Mouse (Mus musculus) embryonic fibroblast, embryonic 13.5 days (primary cell): Measurements from ENCODE around the gene Hspg2. TPM values are rescaled to one million over a fixed set of nuclear protein-coding genes. Genes with fewer than 3 reads are reported as not detected.
A peak's percentile ranks its signal among the peaks of the same experiment; 100 is the strongest.

ENCODE experiments used
- H3K27ac ChIP-seq: 2 replicates; pipeline ENCODE4 v1.5.1; 2012; ENCODE audit warnings: low read length, control low read depth, inconsistent platforms; ENCODE audit not compliant: insufficient read depth
- H3K4me1 ChIP-seq: 2 replicates; pipeline ENCODE4 v1.6.1; 2011; ENCODE audit warnings: low read length; ENCODE audit not compliant: control insufficient read depth, insufficient read depth
- H3K4me3 ChIP-seq: 2 replicates; pipeline ENCODE4 v1.5.1; 2011; ENCODE audit warnings: mild to moderate bottlenecking, control low read depth, low read length; ENCODE audit not compliant: insufficient read depth
- CTCF ChIP-seq: IDR thresholded peaks from 2 replicates; pipeline ENCODE4 v1.5.1; 2011; ENCODE audit warnings: mild to moderate bottlenecking, control low read depth, low read length, moderate library complexity, borderline replicate concordance; ENCODE audit not compliant: insufficient read depth
- POLR2A ChIP-seq: IDR thresholded peaks from 2 replicates; pipeline ENCODE4 v1.6.1; 2011; ENCODE audit warnings: low read depth, mild to moderate bottlenecking, control low read depth, low read length, moderate library complexity
- polyA plus RNA-seq: library from polyadenylated mRNA; stranded (reverse); fragments of >200 nt; gene quantifications from 2 replicates; pipeline ENCODE4 v1.2.4, GENCODE M21; 2011; ENCODE audit warnings: low read depth; ENCODE audit not compliant: missing spikeins, insufficient read length

Gene Hspg2
- polyA plus RNA-seq, 1 experiment = 271 TPM

DNA sequence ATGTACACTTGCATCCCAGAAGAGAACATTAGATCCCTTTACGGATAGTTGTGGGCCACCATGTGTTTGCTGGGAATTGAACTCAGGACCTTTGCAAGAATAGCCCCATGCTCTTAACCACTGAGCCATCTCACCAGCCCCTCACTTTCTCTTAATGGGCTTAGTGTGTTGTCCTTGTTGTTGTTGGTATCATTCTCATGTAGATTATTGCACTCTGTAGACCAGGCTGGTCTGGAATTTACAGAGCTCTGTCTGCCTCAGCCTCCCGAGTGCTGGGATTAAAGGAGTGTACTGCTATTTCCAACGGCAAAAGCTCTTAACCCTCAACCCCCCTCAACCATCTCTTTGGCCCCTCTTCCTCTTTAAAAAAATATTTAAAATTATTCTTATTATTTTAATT is 121.0 kb downstream of the Hspg2 start:
- no peak overlapping the region for H3K4me3 ChIP-seq
- TF ChIP-seq CTCF (no peak), POLR2A (no peak)

DNA sequence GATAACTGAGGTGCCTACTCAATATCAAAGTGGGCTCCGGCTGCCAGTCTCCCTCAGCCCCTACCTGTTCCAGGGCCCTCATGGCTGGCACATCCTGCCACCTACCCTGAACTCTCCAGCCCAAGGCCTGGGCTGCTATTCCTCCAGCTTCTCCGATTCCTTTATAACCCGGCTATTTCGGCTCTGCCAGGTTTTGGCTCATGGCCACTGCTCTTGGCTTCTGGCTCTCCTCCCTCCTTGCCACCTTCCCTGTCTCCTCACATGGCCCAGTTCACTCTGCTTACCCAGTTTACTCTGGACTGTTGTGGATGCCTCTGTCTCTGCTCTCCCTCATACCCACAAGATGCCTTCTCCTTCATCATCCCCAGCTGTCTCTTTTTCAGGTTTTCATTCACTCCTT is 122.4 kb downstream of the Hspg2 start:
- 0 out of 2 replicates have a peak, but pooled peaks cover 2% of the 10 kb centered on the region for H3K4me1 ChIP-seq
- H3K27ac ChIP-seq = no peak overlapping the region
- TF ChIP-seq POLR2A (no peak), CTCF (no peak)
- H3K4me3 ChIP-seq = no peak overlapping the region

More for the DNA sequence above, 121.0 kb downstream of the Hspg2 start:
- Histone ChIP-seq H3K4me1 (no peaks in the 10 kb centered on the region), H3K27ac (no peak overlapping the region)

DNA sequence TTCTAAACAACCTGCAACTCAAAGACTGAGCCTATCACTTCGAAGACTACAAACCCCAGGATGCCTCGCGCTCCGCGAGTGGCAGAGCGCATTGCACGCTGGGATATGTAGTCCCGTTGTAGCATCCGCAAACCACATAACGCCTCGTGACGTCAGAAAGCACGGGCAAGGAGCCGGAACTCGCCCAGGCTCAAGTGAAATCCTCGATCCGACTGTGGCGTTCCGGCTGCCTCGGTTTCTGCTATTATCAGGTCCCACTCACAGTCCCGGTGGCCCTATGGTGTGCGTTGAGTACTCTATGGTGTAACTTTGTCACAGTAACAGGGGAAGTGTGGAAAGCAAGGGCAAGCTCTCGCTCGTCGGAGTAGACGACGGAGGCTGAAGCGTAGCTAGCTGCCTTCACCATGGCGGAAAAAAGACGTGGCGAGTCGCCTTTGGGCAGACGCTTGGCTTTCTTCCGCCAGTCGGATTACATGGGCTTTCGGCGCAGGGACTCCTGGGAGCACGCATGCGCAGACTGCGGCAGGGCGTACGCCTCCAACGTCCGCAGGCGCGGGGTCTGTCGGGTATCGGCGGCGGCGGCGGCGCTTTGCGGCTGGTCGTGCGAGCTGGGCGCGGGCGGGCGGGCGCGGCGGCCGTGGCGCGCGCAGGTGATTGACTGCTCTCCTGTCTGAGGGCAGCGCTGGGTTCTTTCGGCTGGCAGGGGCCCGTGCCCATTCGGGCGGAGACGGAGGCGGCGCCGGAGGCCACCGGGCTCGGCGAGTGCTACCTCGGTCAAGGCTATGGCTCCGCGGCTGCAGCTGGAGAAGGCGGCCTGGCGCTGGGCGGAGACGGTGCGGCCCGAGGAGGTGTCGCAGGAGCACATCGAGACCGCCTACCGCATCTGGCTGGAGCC is 125.3 kb downstream of the Hspg2 start, which contains the start of gene Usp48:
Gene Usp48, plus strand, starts transcription at position 155 of the 895 bp plus-strand sequence.
- Histone ChIP-seq H3K27ac (peak within 1 kb of the TSS; percentile 97), H3K4me1 (0 out of 2 replicates have a peak, but pooled peaks cover 2% of the 10 kb centered on the region), H3K4me3 (peak within 1 kb of the TSS; percentile 89)
- TF ChIP-seq POLR2A (peak; percentile 85), CTCF (no peak)

DNA sequence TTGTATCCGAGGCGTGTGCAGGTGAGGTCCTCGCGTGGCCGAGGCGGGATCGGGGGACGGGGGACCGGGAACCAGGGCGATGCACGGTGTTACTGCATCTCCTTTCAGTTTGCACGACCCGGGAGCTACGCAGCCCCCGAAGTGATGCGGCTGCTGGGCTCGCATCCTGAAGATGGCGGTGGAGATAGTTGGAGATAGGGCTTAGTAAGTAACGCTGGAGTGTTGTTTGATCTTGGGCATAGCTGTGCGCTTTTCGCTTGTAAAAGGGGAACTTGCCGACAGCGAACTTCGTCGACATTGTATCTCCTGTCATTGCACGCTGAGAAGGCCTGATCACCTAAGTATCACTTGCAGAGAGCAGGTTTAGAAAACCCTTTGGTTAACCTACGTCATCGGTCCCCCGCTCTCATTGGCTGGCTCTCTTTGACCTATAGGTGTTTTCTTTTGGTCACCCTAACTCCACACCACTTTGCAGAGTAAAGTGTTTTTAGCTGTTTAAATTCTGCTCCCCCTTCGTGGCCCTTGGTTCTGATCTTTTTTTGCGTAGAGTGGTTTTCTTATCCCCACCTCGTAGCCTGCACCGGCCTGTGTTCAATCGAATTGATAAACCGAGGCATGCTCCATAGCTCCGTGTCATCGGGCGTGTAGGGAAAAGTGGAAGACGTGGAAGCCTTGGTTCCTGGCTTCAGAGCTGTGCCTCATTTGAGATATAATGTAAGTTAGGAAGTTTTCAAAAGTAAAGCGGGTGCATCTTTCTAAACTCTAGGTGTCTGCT is 126.1 kb downstream of the Hspg2 start:
- peak overlapping the region; percentile 49 for H3K27ac ChIP-seq
- H3K4me1 ChIP-seq = 0 out of 2 replicates have a peak, but pooled peaks cover 2% of the 10 kb centered on the region
- no peak for TF ChIP-seq CTCF
- peak; percentile 45 for TF ChIP-seq POLR2A
- H3K4me3 ChIP-seq = peak overlapping the region; percentile 89

DNA sequence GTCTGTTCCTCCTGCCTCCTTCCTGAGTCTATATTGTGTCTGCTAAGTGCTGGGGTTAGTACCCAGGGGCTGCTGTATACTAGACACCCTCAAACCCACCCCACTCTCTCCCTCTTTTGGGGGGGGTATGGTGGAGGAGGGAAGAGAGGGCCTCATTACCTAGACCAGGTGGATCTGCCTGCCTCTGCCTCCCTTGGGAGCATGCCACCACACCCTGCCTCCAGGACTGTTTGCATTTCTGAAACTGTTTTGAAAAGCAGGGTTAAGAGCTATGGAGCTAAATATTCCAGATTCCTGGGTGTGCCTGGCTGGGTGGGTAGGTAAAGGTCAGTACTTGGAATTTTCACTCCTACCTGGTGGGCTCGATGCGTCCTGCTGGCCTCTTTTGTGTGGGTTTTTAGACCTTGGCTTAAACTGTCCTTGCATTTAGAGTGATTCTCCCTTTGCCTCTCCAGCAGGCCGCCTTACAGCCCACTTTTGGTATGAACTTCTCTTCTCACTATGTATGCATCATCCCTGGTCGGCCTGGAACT is 128.6 kb downstream of the Hspg2 start:
- TF ChIP-seq POLR2A (no peak), CTCF (no peak)

DNA sequence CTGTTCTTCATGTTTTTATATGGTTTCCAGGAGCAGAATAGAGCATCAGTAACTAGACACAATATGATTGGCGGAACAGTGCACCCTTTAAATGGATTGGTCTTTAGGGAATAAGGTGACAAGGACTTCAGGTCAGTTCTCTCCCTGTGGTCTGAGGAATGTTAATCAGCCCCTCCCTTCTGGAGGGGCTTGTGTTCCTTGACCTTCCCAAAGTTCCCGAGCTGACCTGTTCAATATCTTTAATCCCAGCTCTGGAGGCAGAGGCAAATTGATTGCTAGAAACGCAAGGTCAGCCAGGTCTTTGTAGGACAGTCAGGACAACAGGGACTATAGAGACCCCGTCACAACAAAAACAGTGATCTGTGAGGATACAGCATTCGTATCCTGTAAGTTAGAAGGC is 130.0 kb downstream of the Hspg2 start:
- H3K4me1 ChIP-seq = 0 out of 2 replicates have a peak, but pooled peaks cover 2% of the 10 kb centered on the region
- TF ChIP-seq POLR2A (no peak), CTCF (no peak)
- no peak overlapping the region for H3K4me3 ChIP-seq
- no peak overlapping the region for H3K27ac ChIP-seq

More for the DNA sequence above, 128.6 kb downstream of the Hspg2 start:
- H3K27ac ChIP-seq = no peak overlapping the region
- no peak overlapping the region for H3K4me3 ChIP-seq
- 0 out of 2 replicates have a peak, but pooled peaks cover 2% of the 10 kb centered on the region for H3K4me1 ChIP-seq

DNA sequence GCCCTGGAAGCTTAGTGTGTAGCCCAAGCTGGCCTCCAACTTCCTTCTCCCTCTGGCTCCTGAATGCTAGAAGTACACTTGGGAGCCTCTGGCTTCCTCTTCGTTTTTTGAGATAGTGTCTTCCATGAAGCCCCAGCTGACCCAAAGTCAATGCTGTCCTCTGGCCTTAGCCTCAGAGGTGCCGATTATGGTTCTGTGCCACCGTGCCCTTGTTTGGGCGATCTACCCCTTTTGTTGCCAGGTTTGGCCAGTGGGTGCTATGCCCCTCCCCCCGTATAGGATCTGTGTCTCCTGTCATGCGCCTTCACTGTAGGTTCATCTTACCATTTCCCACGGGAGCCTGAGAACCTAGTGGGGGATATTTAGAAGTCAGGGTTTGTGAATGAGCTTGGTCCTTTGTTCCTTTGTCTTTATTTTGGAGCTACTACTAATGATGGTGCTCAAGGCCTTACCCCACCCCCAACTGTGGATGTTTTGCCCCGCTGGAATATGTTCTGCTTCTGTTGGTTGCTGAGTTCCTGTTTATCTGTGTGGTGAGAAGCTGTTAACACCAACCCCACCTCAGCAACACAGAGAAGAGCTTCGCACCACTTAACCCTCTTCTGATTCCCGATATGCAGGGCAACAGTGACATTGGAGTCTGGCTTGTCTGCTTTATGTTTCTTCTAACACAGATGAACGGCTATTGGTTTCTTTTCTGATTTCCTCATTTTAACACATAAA is 135.0 kb downstream of the Hspg2 start:
- no peaks in the 10 kb centered on the region for H3K4me1 ChIP-seq
- no peak for TF ChIP-seq POLR2A
- no peak overlapping the region for H3K4me3 ChIP-seq
- no peak overlapping the region for H3K27ac ChIP-seq

DNA sequence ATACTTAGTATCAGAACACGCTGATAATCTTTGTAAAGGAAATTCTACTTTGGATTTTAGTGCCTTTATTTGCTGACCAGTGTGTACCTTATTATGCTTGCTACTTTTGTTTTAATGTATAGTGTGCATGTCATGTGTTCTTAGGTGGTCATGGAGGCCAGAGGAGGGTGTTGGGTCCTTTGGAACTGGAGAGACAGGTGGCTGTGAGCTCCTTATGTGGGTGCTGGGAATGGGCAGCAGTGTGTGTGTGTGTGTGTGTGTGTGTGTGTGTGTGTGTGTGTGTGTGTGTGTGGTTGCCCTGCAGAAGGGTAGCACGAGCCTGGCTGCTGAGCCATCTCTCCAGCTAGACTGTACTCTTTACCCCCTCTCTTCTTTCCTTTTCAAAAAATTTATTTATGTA is 138.5 kb downstream of the Hspg2 start:
- no peaks in the 10 kb centered on the region for H3K4me1 ChIP-seq

DNA sequence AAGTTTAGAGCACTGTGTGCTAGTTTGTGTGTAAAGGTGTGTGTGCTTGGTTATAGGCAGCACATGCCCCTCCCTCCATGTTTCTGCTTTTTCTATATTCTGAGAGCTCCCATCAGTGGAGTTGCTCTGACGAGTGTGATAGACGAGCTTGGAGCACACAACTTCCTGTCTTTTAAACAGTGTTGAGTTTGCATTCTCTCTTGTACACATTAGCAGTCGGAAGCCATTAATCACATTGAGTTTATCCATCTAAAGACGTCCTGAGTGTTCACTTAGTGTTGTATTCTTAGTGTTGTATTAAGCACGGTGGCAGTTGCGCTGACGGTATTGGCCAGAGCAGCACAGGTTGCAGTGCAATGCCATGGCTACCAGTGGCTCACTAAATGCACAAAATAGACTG is 140.7 kb downstream of the Hspg2 start:
- Histone ChIP-seq H3K4me3 (no peak overlapping the region), H3K4me1 (no peaks in the 10 kb centered on the region), H3K27ac (no peak overlapping the region)
- TF ChIP-seq POLR2A (no peak), CTCF (no peak)

More for the DNA sequence above, 138.5 kb downstream of the Hspg2 start:
- Histone ChIP-seq H3K4me3 (no peak overlapping the region), H3K27ac (no peak overlapping the region)
- no peak for TF ChIP-seq CTCF
- TF ChIP-seq POLR2A = no peak
